Mouse (Mus musculus) heart, embryonic 16.5 days (tissue): ENCODE results near the gene Klf9. TPM values are rescaled to one million over a fixed set of nuclear protein-coding genes. Genes with fewer than 3 reads are reported as not detected.

Source experiments
- ATAC-seq: fragments of 200-750 bp; cut with Nextera tagmentation; replicated peaks from 2 replicates; pipeline ENCODE4 v1.8.0; 2017; ENCODE audit warnings: moderate number of reproducible peaks; ENCODE audit not compliant: insufficient read depth, low FRiP score; ENCODE audit errors: extremely low read depth
- H3K27ac ChIP-seq: fragments of 300-500 bp; sonication (generic); 2 replicates; pipeline ENCODE4 v1.5.1; 2014; ENCODE audit warnings: mild to moderate bottlenecking, low read length, control low read depth, moderate library complexity
- H3K27me3 ChIP-seq: fragments of 300-500 bp; sonication (generic); 2 replicates; pipeline ENCODE4 v1.6.1; 2014; ENCODE audit warnings: low read length, mixed read lengths; ENCODE audit not compliant: control insufficient read depth, insufficient read depth
- H3K36me3 ChIP-seq: fragments of 300-500 bp; sonication (generic); 2 replicates; pipeline ENCODE4 v1.6.1; 2014; ENCODE audit not compliant: control insufficient read depth, insufficient read depth
- H3K4me1 ChIP-seq: fragments of 300-500 bp; sonication (generic); 2 replicates; pipeline ENCODE4 v1.6.1; 2014; ENCODE audit warnings: low read length, mixed read lengths; ENCODE audit not compliant: control insufficient read depth, insufficient read depth
- H3K4me2 ChIP-seq: fragments of 300-500 bp; sonication (generic); 2 replicates; pipeline ENCODE4 v1.6.1; 2014; ENCODE audit warnings: low read depth, mild to moderate bottlenecking, control low read depth, low read length
- H3K4me3 ChIP-seq: fragments of 300-500 bp; sonication (generic); 2 replicates; pipeline ENCODE4 v1.5.1; 2014; ENCODE audit warnings: mild to moderate bottlenecking, control low read depth, low read length
- H3K9ac ChIP-seq: fragments of 300-500 bp; sonication (generic); 2 replicates; pipeline ENCODE4 v1.6.1; 2014; ENCODE audit warnings: low read length, control low read depth
- H3K9me3 ChIP-seq: fragments of 300-500 bp; sonication (generic); replicated peaks from 2 replicates; pipeline ENCODE4 v1.6.1; 2016; ENCODE audit warnings: low read length; ENCODE audit not compliant: control insufficient read depth
- WGBS: fragments of 180-500 bp; shearing (Covaris S2); extraction: QIAGEN DNeasy Blood & Tissue Kit; methylation state at CpG from one replicate; pipeline ENCODE4 v1.1.7; 2014; 5-methylcytosine and 5-hydroxymethylcytosine counted together
- polyA plus RNA-seq: library from polyadenylated mRNA; unstranded; fragments of >200 nt; fragmentation: Nextera tagmentation; extraction: Ambion mirVana; gene quantifications from 2 replicates; pipeline ENCODE4 v1.2.1, GENCODE M21; 2015

Gene Klf9
- polyA plus RNA-seq, 1 experiment from 2014 or later: 3.8 TPM

- Histone ChIP-seq H3K4me1 (peaks cover 16% of the 10 kb centered on the region), H3K9me3 (no peaks in the 10 kb centered on the region), H3K4me3 (no peak overlapping the region), H3K4me2 (no peak overlapping the region), H3K27me3 (no peaks in the 10 kb centered on the region), H3K9ac (no peak overlapping the region), H3K36me3 (no peaks in the 10 kb centered on the region), H3K27ac (no peak overlapping the region)
- 78% methylated on average over 5 of the region's 5 CpGs for WGBS
- no peak for ATAC-seq
Observed at GRCm38 (mm10) chr19:23153606-23154127, 12.6 kb downstream of the Klf9 start.

GRCm38 (mm10) chr19:23159780-23160395 is 18.9 kb downstream of the Klf9 start:
- H3K4me3 ChIP-seq: no peak overlapping the region
- no peaks in the 10 kb centered on the region for H3K36me3 ChIP-seq
- H3K9ac ChIP-seq: no peak overlapping the region
- H3K9me3 ChIP-seq: no peaks in the 10 kb centered on the region
- H3K27me3 ChIP-seq: no peaks in the 10 kb centered on the region
- no peak for ATAC-seq
- peaks cover 3% of the 10 kb centered on the region for H3K4me1 ChIP-seq
- WGBS: 75% methylated on average over 10 of the region's 10 CpGs
- no peak overlapping the region for H3K27ac ChIP-seq
- H3K4me2 ChIP-seq: no peak overlapping the region

DNA sequence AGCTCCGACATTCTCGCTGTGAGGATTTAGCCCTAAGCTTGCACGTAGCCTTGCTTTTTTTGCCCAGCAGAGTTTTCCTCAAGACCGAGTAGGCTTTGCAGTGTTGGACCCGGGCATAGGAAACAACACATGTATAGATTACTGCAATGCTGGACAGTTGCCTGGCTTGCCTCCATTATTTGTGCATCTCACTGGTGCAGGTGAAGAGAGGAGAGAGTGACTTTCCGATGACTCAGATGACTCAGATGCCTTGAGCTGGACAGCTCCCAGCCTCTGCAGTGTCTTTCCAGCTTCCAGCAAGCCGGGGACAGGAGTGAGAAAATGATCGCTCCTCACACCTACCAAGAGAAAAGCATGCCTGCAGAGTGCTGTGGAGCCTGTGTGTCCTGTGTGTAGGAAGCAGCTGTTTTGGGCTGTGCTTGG is 21.4 kb downstream of the Klf9 start:
- Histone ChIP-seq H3K4me1 (peaks cover 3% of the 10 kb centered on the region), H3K27ac (no peak overlapping the region), H3K4me3 (no peak overlapping the region), H3K36me3 (peaks cover 2% of the 10 kb centered on the region; the same call in 1 of the 2 replicates), H3K9me3 (no peaks in the 10 kb centered on the region), H3K9ac (no peak overlapping the region), H3K27me3 (no peaks in the 10 kb centered on the region), H3K4me2 (no peak overlapping the region)
- ATAC-seq: 0 out of 2 replicates have a peak, but pooled peaks have one; percentile 18
- 15% methylated on average over 8 of the region's 8 CpGs for WGBS

DNA sequence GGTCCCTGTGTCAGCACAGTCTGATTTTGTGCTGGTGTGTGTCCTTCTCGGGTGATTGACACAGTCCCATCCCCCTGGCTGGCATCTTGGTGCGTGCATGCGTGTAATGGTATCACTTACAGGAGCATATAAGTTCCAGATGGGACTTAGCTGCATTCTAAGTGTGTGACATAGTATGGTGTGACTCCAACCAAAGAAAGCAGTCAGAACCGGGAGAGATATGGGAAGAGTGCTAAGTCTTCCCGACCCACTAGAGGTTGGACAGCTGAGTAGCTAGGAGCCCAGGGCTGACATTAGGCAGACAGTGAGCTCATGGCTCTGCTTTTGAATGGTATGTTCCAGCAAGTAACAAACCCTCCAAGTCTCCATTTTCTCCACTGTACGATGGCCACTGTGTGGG is 21.9 kb downstream of the Klf9 start:
- Histone ChIP-seq H3K9ac (no peak overlapping the region), H3K9me3 (no peaks in the 10 kb centered on the region), H3K4me3 (no peak overlapping the region), H3K36me3 (peaks cover 2% of the 10 kb centered on the region; the same call in 1 of the 2 replicates), H3K4me1 (peaks cover 3% of the 10 kb centered on the region), H3K27ac (no peak overlapping the region), H3K4me2 (no peak overlapping the region), H3K27me3 (no peaks in the 10 kb centered on the region)
- 61% methylated on average over 6 of the region's 6 CpGs for WGBS
- no peak for ATAC-seq

- no peak for ATAC-seq
- H3K27me3 ChIP-seq: no peaks in the 10 kb centered on the region
- H3K4me3 ChIP-seq: no peak overlapping the region
- H3K36me3 ChIP-seq: peaks cover 2% of the 10 kb centered on the region; the same call in 1 of the 2 replicates
- 66% methylated on average over 3 of the region's 3 CpGs for WGBS
- H3K9ac ChIP-seq: no peak overlapping the region
- H3K4me2 ChIP-seq: no peak overlapping the region
- no peaks in the 10 kb centered on the region for H3K9me3 ChIP-seq
- peaks cover 3% of the 10 kb centered on the region for H3K4me1 ChIP-seq
- H3K27ac ChIP-seq: no peak overlapping the region
Observed at GRCm38 (mm10) chr19:23163361-23163760, 22.3 kb downstream of the Klf9 start.

DNA sequence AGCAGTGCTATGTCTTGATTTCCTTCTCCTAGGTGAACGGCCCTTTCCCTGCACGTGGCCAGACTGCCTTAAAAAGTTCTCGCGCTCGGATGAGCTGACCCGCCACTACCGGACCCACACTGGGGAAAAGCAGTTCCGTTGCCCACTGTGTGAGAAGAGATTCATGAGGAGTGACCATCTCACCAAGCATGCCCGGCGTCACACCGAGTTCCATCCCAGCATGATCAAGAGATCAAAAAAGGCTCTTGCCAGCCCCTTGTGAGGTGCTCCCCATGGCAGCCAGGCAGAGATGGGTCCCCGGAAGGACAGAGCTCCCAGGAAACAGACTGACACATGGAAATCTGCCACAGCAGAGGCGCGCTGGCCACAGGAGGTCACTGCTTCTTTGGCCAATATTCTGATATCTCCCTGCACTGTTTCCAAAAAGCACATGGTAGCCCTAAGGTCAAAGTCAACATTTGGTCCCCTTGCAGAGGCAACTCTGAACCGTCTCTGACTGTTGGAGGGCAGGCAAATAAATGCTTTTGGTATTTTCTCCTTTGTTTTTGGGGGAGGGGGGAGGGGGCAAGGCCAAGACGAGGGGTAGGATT is 23.7 kb downstream of the Klf9 start:
- WGBS: 92% methylated on average over 16 of the region's 16 CpGs
- ATAC-seq: no peak

GRCm38 (mm10) chr19:23166550-23167284 is 25.7 kb downstream of the Klf9 start:
- no peak overlapping the region for H3K4me2 ChIP-seq
- H3K9ac ChIP-seq: no peak overlapping the region
- H3K4me1 ChIP-seq: peaks cover 3% of the 10 kb centered on the region
- H3K27me3 ChIP-seq: no peaks in the 10 kb centered on the region
- peaks cover 2% of the 10 kb centered on the region; the same call in 1 of the 2 replicates for H3K36me3 ChIP-seq
- no peak for ATAC-seq
- 82% methylated on average over 11 of the region's 11 CpGs for WGBS
- no peak overlapping the region for H3K27ac ChIP-seq
- no peak overlapping the region for H3K4me3 ChIP-seq
- H3K9me3 ChIP-seq: no peaks in the 10 kb centered on the region

More for the DNA sequence above, 23.7 kb downstream of the Klf9 start:
- H3K27me3 ChIP-seq: no peaks in the 10 kb centered on the region
- no peak overlapping the region for H3K4me3 ChIP-seq
- peaks cover 3% of the 10 kb centered on the region for H3K4me1 ChIP-seq
- H3K36me3 ChIP-seq: peaks cover 2% of the 10 kb centered on the region; the same call in 1 of the 2 replicates
- H3K9me3 ChIP-seq: no peaks in the 10 kb centered on the region
- no peak overlapping the region for H3K27ac ChIP-seq
- H3K9ac ChIP-seq: no peak overlapping the region
- no peak overlapping the region for H3K4me2 ChIP-seq

DNA sequence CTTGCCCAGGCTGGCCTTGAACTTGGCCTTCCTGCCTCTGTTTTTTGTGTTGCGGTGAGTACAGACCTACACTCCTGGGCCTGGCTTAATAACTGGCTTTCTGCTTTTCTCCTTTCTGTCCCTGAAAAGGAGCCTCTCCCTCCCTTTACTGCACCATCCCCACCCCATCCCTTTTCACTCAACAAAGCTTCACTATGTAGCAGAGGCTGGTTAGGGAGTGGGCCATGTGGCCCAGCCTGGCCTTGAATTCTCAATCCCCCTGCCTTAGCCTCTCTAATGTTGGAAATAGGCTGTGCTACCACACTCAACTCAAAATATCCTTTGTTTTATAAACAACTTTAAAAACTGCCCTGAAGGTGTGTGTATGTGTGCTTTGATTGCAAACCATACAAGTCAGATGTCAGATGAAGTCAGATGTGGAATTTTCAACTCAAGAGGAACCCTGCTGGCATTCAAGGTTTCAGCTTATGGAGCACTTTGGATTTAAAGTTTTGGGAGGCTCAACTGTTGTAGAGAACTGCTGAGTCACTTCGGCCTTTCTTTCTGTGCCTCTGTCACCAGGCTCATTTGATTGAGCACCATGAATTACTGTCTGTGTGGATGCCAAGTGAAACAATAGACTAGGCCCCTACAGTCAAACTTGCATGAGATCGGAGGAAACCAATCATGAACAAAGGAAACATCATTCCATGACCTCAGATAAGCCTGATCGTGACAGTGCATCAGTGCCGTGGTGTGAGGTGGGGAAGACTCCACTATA is 28.1 kb downstream of the Klf9 start:
- Histone ChIP-seq H3K36me3 (peaks cover 2% of the 10 kb centered on the region; the same call in 1 of the 2 replicates), H3K4me3 (no peak overlapping the region), H3K27ac (no peak overlapping the region), H3K9me3 (no peaks in the 10 kb centered on the region), H3K27me3 (no peaks in the 10 kb centered on the region), H3K4me1 (no peaks in the 10 kb centered on the region), H3K9ac (no peak overlapping the region), H3K4me2 (no peak overlapping the region)
- ATAC-seq: no peak
- WGBS: 75% methylated on average over 5 of the region's 5 CpGs
